Mouse (Mus musculus): Measurements from ENCODE around the gene Spem1.

DNA sequence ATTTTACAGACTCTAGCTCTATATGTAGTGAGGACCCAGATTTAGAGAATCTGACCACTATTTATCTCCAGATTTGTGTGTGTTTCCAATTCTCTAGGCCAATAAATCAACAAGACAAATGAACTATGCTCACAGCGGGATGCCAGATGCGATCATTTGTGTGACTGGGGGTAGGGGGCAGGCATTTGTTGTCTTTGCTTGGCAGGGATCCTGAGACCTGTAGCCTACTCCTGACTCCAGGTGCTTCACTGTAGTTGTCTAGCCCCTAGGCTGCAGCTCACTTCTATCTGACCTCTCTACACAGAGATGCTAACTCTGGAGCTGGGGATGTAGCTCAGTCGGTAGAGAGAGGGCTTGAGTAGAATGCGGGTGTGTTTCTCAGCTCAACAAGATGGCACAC lies 40.2 kb downstream of the Spem1 start:
- TF ChIP-seq POLR2A (IDR thresholded peaks at IDR 0.05; ENCODE audit: control insufficient read depth, low read depth, low read length) (no peak), CTCF (IDR thresholded peaks at IDR 0.05; ENCODE audit: control insufficient read depth, insufficient read depth, insufficient replicate concordance, low read depth, low read length) (no peak)
